Mouse (Mus musculus) lung, postnatal 25 days (tissue): ENCODE results near the gene Ephx1.

Experiments used
- DNase-seq: peaks from one replicate; pipeline ENCODE4 v3.0.0; 2022; ENCODE audit warnings: low spot score

The Ephx1 gene

DNA sequence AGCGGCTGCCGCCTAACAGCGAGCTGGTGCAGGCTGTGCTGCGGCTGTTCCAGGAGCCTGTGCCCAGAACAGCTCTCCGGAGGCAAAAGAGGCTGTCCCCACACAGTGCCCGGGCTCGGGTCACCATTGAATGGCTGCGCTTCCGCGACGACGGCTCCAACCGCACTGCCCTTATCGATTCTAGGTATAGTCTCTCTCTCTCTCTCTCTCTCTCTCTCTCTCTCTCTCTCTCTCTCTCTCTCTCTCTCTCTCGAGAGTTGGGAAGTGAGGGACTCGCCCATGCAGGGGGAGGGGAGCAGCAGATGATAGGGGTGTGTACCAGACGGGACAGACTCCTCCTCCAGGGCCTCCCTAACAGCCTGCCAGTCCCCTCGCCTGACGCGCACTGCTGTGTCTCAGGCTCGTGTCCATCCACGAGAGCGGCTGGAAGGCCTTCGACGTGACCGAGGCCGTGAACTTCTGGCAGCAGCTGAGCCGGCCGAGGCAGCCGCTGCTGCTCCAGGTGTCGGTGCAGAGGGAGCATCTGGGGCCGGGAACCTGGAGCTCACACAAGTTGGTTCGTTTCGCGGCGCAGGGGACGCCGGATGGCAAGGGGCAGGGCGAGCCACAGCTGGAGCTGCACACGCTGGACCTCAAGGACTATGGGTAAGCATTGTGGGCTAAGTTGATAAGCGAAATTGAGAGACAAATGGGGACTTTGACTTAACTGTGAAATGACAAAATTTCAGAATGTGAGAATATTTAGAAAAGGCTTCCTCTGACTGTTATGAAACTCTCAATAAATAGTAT lies 83.9 kb downstream of the Ephx1 start:
- peak; percentile 53 for DNase-seq

DNA sequence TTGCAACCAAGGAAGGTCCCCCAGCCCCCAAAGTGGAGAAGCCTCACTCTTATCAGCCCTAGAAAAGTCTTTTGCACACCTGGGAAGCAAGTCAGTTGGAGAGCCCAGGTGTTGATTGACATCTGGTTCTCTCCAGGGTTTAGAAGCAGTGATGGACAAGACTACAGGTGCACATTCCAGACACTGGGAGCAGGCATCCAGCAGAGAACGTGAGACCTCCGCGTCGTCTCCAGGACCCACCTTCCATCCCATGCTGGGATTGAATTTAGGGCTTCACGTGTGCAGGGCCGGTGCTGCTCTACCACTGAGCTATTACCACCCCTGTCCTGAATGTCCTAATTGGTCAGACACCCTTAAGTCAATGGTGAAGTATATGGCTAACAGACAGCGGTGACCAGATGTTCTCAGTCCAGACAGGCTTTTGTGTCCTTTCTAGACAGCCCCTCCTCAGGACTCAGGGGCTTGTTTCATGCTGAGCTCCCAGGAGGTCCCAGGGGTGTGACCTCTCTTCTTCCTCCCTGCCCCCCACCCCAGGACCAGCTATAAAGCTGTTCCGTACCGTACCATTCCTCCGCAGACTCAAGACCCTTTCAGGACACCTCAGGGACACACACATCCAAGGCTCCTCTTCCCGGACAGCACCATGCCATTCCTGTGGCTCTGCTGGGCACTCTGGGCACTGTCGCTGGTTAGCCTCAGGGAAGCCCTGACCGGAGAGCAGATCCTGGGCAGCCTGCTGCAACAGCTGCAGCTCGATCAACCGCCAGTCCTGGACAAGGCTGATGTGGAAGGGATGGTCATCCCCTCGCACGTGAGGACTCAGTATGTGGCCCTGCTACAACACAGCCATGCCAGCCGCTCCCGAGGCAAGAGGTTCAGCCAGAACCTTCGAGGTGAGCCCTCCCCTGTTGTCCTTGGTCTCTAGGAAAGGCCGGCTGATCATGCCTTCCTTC lies 86.0 kb downstream of the Ephx1 start, which contains the start of gene Lefty1:
Lefty1 (plus strand) TSS at position 556 of the 953 bp plus-strand sequence.
- no peak for DNase-seq

DNA sequence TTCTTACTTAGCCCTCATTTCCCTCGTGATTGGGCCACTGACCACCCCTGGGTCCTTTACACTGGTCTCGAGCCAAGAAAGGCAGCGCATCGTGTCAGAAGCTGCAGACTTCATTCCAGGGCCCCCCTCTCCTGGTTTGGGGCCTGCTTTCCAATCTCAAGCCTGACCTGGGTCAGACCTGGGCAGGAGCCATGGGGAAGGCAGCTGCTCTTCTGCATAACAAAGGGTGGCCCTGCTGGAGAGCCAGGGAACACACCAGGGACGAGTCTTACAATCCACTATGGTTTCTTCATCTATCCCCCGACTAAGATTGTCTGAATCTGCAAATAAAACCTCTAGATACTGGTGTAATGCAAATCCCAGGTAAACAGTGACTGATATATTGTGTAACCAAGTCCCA lies 87.0 kb downstream of the Ephx1 start:
- DNase-seq = no peak

DNA sequence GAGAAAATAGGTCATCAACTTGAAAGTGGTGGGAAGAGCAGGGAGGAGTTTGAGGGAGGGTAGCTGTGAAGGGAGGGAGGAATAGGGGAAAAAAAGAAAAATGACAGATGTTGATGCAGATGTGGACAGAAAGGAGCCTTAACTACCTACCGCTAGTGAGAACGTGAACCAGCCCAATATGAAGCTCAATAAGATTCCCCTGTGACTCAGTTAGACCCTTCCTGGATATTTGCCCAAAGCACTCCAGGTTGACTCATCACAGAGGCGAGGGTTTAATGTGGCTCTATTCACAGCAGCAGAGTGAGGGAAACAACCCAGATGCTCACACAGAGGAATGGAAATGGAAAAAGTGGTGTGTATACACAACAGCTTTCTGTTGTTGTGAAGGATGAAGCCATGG lies 89.6 kb downstream of the Ephx1 start:
- no peak for DNase-seq

DNA sequence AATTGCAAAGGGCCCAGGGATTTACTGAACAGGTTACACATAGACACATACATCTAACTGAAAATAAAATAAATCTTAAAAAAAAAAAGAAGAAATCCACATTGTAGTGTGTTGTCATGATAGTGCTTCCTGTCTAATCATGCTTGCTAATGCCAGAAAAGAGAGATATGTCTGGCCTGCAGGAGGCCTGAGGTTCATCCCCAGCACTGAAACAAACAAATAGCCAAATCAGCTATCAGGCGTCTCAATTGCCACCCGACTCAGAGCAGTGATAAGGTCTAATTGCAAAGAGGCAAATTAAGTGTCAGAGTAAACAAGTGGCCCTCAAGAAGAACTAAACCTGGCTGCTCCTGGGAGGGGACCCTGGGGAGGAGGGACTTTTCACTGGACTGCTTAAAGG lies 91.1 kb downstream of the Ephx1 start:
- DNase-seq = no peak

DNA sequence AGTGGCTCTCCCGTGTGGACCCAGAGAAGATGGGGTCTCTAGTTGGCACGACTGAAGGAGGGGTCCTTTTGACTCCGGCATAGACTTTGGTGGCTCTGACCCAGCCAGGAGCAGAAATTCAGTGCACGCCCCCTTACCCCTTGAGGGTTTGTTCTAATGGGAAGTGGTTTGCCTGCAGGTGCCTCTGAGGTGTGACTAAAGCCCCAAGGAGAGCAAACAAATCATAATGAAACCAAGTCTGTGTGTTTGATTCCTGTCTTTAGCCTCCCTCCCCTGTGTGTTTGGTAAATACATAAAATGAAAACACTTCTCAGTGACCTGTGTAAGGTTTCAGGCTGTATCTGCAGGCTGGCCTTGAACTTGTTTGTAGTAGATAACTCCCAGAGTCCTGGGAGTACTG lies 94.4 kb downstream of the Ephx1 start:
- no peak for DNase-seq
